Mouse (Mus musculus) kidney, postnatal 25 days (tissue): ENCODE measurements around the gene Cacng5.

Source experiments
- DNase-seq, 2 experiments: peaks; one replicate each; pipeline ENCODE4 v3.0.0; 2021; ENCODE audit warnings: mixed read lengths in 2 of 2

Gene Cacng5

DNA sequence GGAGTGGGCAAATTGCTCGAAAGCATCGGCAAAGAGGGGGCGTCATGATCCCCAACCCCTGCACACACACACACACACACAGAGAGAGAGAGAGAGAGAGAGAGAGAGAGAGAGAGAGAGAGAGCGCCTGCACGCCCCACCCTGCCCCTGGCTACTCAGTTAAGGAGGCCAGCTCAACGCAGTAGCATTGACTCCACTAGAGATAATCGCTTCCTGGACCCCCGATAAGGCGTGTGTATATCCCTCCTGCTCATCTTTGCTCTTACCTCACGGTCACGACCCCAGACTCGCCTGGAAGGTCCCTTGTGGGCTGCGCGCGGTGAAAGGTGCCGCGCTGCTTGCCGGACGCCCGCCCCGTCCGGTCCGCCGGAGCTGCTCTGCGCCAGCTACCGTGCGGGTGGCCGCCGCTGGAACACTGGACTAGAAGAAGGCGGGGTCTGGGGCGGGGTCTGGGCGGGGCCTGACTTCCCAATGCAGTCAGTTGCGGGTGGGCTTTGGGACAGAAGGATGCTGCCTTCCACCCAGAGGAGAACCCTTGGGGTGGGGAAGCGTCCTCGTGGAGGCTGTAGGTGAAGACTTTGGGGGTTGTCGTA is at the start of gene Cacng5:
Cacng5 (minus strand) TSS at position 422 of the 593 bp plus-strand sequence.
- DNase-seq = peak in 1 of 2 experiments; percentile 13

GRCm38 (mm10) chr11:107957566-107958350 is 42.9 kb upstream of the Cacng5 start:
- DNase-seq = no peak

DNA sequence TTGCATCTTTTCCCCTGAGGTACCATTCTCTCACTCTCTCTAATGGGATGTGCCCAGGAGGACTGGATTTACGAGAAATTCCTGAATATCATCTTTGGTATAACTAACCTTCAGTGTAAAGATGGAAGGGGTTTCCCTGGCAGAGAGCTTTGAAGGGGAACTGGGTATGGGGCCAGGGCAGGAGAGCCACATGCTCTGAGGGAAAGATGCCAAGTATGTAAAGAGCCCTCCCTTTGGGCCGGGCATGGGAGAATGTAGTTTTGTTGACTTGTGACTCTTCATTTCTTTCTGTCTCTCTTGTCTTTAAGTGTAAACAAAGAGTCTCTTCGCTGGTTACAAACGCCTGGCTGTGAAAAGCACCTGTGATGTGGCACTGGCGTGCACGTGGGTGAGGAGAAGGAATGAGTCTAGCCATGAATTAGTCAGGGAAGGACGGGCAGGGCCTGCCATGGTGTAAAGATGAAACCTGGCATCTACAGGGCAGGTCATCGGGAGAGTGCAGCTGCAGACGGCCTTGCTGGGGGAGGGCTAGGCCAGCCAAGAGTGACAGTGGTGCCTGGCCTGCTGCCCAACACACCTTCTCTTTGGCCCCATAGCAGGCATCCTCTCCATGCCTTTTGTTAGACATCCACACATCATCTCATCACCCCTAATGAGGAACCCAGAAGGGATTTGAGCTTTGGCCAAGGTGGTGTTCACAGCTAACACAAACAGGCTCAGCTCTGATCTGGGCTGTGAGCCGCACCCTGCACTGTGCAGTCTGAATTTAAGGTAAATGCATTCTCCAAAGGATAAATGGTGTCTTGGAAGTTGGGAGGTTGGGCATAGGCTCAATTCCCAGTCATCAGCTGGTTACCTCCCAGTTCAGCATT is 40.6 kb upstream of the Cacng5 start:
- no peak for DNase-seq

- DNase-seq = no peak
Measured at GRCm38 (mm10) chr11:107951431-107951830, 36.6 kb upstream of the Cacng5 start.

- no peak for DNase-seq
Measured at GRCm38 (mm10) chr11:107950658-107951057, 35.8 kb upstream of the Cacng5 start.

DNA sequence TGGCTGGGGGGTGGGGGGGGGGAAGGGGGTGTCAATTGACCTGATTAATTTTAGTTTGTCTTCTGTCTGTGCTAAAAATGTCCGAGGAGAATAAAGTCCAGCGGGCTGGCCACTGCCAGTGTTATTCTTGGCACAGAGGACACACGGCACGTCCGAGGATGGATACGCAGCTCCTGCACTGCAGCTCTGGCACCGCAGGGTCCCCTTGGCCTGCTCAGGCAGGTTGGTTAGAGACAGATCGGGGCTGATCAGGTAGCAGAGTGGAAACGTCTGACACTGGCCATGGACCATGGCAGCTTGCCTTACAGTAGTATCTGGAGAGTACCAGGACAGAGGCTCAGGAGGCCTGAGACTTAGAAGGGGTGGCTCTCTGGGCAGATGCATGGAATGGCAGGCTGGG is 35.4 kb upstream of the Cacng5 start:
- peak; percentile 28 to 53 for DNase-seq

DNA sequence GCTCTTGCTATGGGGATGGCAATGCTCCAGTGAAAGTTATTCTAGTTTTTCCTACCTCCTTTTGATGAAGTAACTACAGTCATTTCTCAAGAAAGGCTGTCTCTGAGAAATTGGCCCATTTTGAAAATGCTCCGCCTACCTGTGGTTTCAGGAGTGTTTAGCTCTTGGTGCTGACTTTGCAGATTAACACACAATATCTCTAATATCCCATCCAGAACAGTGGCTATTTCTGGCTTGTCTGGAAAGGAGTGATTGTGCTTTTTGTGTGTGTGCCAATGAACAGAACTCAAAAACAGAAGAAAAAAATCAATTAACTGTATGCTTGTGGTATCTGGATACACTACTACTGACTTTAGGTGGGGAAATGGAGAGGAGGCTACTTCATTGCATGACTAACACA is 33.1 kb upstream of the Cacng5 start:
- no peak for DNase-seq

DNA sequence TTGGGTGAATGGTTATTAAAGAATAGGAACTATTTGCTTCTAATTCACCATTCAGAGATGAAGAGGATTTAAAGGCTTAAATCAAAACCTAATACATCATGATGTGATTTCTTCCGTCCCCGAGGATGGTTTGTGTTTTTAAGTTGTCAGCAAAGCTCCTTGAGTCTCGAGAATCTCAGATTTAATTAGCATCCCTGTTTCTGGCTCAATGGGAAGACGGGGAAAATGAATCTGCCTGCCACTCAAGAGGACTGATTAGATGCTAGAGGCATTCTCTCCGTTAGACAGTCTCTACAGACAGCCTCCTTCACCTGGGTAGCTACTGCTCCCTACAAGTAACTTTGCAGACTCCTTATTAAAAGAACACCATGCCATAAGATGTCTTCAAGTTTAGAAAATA is 32.0 kb upstream of the Cacng5 start:
- DNase-seq = no peak

- no peak for DNase-seq
Measured at GRCm38 (mm10) chr11:107936929-107937328, 22.1 kb upstream of the Cacng5 start.

DNA sequence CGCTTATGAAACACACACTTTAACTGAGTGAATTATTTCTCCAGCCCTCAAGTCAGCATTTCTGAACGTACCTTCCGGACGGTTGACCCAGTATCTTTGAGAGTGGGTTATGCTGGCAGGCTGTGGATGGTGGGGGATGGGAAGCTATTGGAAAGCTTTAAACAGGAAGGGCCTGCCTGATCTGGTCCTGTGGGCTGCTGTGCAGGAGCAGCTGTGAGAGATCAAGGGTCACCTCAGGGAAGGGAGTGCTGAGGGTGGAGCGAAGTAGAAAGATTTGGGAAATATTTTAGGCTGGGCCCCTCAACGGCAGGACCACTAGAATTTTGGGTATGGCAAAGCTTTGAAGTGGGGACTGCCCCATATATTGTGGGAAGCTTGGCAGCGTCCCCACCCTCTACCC is 16.9 kb upstream of the Cacng5 start:
- DNase-seq = no peak

DNA sequence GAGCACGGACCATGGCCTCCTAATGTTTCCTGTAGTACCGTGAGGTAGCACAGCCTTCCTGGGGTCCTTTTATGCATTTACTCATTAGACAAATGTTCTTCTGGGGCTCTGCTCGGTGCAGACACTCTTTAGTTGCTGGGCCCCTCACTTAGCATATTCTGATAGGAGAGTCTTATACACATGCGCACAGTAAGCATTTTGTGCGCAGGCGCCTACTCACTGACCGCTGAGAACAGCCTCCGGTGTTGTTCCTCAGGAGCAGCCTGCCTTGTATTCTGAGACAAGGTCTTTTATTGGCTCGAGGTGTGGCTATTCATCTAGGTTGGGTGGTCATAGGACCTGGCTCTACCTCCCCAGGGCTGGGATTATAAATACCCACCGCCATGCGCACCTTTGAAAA is 16.4 kb upstream of the Cacng5 start:
- no peak for DNase-seq

DNA sequence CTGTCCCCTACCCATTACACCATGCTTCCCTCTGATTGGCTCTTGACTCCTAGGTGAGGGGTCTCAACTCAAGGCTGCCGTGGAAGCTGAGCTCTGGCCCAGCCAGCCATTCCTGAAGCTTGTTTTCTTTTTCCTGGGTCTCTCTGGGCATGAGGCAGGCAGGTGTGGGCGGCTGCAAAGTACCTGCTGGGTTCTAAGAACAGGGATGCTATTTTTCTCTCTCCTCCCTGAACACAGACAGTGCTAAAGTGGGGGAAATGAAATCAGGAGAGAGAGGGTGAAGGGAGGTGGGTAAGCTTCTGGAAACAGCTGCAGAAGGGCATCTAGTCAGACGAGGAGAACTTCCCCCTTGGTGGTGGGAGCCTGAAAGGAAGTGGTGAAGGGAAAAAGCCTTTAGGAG is 14.9 kb upstream of the Cacng5 start:
- DNase-seq = no peak

DNA sequence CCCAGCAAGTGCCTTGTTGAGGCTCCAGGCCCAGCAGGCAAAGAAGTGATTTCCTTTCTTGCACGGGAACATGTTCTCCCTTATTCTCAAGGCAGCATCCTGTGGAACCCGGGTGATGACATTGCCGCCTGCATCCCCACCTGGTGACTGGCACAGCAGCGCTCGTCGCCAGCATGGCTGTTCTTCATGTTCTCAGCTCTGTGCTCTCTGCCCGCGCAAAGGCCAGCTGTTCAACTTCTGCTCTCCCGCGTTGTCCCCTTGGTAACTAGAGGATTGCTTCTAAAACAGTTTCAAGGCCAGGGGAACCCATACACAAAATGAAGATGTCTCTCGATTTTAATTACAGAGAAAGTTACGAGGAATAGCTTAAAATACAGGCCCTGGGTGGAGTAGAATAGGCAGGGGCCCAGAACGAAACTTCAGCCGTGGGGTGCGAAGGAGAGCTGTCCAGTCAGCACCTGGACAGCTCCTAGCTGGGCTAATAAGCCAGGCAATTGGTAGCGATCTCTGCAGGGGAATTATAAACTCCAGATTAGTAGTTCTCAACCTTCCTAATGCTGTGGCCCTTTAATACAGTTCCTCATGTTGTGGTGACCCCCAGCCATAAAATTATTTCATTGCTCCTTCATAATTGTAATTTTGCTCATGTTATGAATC is 5.1 kb upstream of the Cacng5 start:
- peak in 1 of 2 experiments; percentile 5 for DNase-seq

GRCm38 (mm10) chr11:107917721-107918235 is 2.9 kb upstream of the Cacng5 start:
- no peak for DNase-seq

DNA sequence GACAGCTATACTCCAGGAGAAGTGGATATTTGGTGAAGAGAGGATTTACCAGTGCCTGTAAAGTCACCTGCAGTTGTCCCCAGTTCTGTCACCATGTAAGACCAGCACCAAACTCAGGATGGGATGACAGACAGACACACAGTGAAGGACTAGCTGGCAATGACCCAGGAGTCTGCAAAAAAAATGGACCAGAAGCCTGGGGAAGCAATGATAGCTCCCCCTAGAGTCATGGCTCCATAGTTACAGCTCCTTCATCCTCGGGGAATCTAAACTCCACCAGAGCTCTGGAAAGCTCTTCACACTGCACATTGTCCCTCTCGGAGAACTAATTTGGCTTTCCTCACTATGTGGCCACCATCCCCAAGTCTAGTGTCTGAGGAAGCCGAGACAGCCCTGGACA is 1.5 kb downstream of the Cacng5 start:
- no peak for DNase-seq

- no peak for DNase-seq
Measured at GRCm38 (mm10) chr11:107905364-107905763, 9.5 kb downstream of the Cacng5 start.

DNA sequence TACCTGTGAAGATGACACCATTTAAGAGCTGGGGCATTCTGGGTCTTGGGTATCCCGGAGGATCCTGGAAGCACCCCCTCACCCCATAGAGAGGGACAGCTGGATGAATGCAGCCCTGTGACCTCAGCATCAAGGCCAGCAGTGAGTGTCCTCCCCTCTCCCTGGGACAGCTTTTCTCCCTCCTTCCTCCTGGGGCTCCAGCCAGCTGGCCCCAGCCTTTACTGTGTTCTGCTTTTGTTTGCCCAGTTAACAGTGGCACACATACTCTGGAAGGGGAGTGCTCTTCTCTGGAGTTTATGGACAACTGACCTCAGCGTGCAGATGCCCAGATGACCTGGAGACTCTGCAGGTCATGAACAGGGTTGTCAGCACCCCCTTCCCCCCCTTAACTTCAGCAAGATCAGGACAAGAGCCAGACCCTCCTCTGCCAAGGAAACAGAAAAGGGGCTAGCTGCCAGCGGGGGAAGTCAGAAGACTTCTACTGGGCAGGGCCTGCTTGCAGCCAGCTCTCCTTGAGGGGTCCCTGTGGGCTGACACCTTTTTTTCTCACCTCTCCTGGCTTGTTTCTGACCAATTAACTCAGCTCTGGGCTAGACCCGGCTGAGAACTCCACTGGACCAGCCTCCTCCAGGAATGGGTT is 10.8 kb downstream of the Cacng5 start:
- DNase-seq = peak in 1 of 2 experiments; percentile 22

DNA sequence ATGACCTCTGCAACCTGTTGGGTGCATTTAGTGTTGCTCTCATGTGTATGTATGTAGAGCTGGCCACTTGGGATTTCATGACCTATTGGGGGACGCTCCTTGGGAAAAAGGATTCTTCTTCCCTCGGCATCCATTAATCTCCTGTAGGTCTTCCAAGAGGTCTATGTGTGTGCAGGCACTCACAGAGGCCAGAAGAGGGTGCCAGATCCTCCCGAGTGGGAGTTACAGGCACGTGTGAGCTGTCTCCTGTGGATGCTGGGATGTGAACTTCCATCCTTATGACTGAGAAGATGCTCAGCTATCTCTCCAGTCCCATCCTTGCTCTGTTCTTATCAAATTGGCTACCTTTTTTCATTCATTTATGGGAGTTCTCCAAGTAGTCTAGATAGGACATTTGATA is 14.4 kb downstream of the Cacng5 start:
- peak in 1 of 2 experiments; percentile 13 for DNase-seq

DNA sequence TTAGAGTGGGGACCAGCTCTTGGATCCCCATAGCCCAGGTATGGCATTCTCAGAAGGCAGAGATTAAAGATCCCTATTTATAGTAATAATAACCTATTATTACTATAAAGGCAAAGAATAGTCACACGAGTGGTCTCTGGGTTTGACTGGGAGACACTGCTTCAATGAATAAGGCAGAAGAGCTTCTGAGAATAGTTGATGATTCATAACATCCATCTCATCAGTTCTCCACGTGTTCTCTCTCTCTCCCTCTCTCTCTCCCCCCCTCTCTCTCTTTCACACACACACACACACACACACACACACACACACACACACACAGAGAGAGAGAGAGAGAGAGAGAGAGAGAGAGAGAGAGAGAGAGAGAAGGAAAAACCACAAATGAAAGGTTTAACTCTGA is 16.2 kb downstream of the Cacng5 start:
- DNase-seq = no peak

DNA sequence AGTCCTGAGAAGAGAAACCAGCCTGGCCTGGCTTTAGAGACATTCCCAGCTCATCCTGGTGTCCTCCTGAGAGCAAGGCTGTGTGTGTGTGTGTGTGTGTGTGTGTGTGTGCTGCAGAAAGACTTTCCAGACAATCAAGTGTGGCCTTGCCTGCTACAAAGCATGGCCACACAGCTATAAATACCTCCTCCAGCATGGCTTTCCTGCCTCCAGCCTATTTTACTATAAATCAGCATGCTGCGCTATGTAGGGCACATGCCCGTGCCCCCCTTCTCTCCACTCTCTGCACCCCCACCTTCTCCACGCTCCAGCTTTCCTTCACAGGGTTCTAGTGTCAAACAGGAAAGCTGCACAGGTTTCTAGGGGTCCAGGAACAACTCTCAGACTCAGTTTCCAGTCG is 19.2 kb downstream of the Cacng5 start:
- DNase-seq = peak in 1 of 2 experiments; percentile 4

GRCm38 (mm10) chr11:107891377-107891776 is 23.5 kb downstream of the Cacng5 start:
- DNase-seq = peak in 1 of 2 experiments; percentile 26

DNA sequence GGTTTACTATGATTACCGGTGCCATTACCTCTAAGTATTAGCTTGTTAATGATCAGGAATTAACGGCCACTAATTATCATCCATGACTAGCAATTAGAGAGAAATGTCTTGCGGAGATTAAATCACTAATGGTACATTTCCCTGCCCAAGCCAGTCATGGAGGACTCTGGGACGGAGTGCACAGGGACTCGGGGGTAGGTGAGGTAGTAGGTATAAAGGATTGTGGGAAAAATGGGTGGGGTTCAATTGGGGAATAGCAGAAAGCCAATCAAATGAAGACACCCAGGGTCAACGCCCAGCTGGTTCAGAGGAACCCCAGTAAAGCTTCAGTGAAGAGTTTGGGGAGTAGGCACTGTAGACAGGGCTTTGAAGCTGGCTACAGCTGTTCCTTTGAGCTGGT is 27.5 kb downstream of the Cacng5 start:
- DNase-seq = peak in 1 of 2 experiments; percentile 5
